Mouse (Mus musculus) cerebellum, adult 2 months (tissue): ENCODE data around the gene Gstm1. TPM values are rescaled to one million over a fixed set of nuclear protein-coding genes. Genes with fewer than 3 reads are reported as not detected.
"Not testable (repeated sequence)": the region's sequence is repeated elsewhere in the genome, so short reads cannot be mapped to it uniquely, and the experiment has no call there.

Experiments used
- DNase-seq, 2 experiments: peaks; one replicate each; pipeline ENCODE4 v3.0.0; 2021
- H3K27ac ChIP-seq: fragments of 200-500 bp; 2 replicates; pipeline ENCODE4 v1.5.1; 2012; ENCODE audit warnings: low read length, control low read depth, inconsistent platforms; ENCODE audit not compliant: insufficient read depth
- H3K27me3 ChIP-seq: fragments of 200-500 bp; 2 replicates; pipeline ENCODE4 v1.6.1; 2012; ENCODE audit warnings: inconsistent platforms, mild to moderate bottlenecking, low read length, moderate library complexity; ENCODE audit not compliant: control insufficient read depth, insufficient read depth
- H3K4me1 ChIP-seq: fragments of 200-500 bp; 2 replicates; pipeline ENCODE4 v1.6.1; 2011; ENCODE audit warnings: low read length; ENCODE audit not compliant: control insufficient read depth, insufficient read depth
- H3K4me3 ChIP-seq: fragments of 200-500 bp; replicated peaks from 2 replicates; pipeline ENCODE3; 2011; ENCODE audit warnings: mild to moderate bottlenecking, low read depth, low read length, control low read depth; ENCODE audit not compliant: insufficient read depth
- CTCF ChIP-seq: fragments of 200-500 bp; IDR thresholded peaks from 2 replicates; pipeline ENCODE4 v1.5.1; 2011; ENCODE audit warnings: low read depth, mild to moderate bottlenecking, control low read depth, low read length, moderate library complexity, borderline replicate concordance; ENCODE audit not compliant: insufficient read depth
- POLR2A ChIP-seq: fragments of 200-500 bp; IDR thresholded peaks from 2 replicates; pipeline ENCODE4 v1.6.1; 2011; ENCODE audit warnings: low read length, control low read depth, borderline replicate concordance; ENCODE audit not compliant: insufficient read depth
- WGBS: fragments of 180-500 bp; shearing (Covaris S2); methylation state at CpG from one replicate; pipeline ENCODE4 v1.1.7; 2018; 5-methylcytosine and 5-hydroxymethylcytosine counted together
- polyA plus RNA-seq: library from polyadenylated mRNA; depleted of rRNA; stranded (reverse); fragments of >200 nt; gene quantifications from 2 replicates; pipeline ENCODE4 v1.2.3, GENCODE M21; 2012

The Gstm1 gene
- polyA plus RNA-seq, 1 experiment = 323 TPM

GRCm38 (mm10) chr3:108011558-108011957 lies 6.2 kb downstream of the Gstm1 start:
- DNase-seq = peak in 1 of 2 experiments; percentile 13
- Histone ChIP-seq H3K27ac (no peak overlapping the region), H3K27me3 (no peaks in the 10 kb centered on the region), H3K4me1 (no peaks in the 10 kb centered on the region), H3K4me3 (no peak overlapping the region)
- 5% methylated on average over 3 of the region's 3 CpGs for WGBS
- no peak for TF ChIP-seq CTCF
- TF ChIP-seq POLR2A = no peak

- Histone ChIP-seq H3K27me3 (no peaks in the 10 kb centered on the region), H3K4me1 (no peaks in the 10 kb centered on the region), H3K4me3 (no peak overlapping the region), H3K27ac (no peak overlapping the region)
- DNase-seq = peak in 1 of 2 experiments; percentile 12
- TF ChIP-seq POLR2A (no peak), CTCF (no peak)
- WGBS = 32% methylated on average over 2 of the region's 2 CpGs
Observed at GRCm38 (mm10) chr3:108010286-108010685, 7.5 kb downstream of the Gstm1 start.

- no peak overlapping the region for H3K4me3 ChIP-seq
- DNase-seq = no peak
- H3K27me3 ChIP-seq = no peaks in the 10 kb centered on the region
- 62% methylated on average over 8 of the region's 8 CpGs for WGBS
- no peak for TF ChIP-seq CTCF
- no peak for TF ChIP-seq POLR2A
- H3K27ac ChIP-seq = no peak overlapping the region
- no peaks in the 10 kb centered on the region for H3K4me1 ChIP-seq
Observed at GRCm38 (mm10) chr3:108002021-108002420, 15.8 kb downstream of the Gstm1 start.

- TF ChIP-seq POLR2A = no peak
- TF ChIP-seq CTCF = no peak
Observed at GRCm38 (mm10) chr3:107999491-107999890, 18.3 kb downstream of the Gstm1 start.

GRCm38 (mm10) chr3:107998591-107998990 lies 19.2 kb downstream of the Gstm1 start:
- DNase-seq = no peak
- Histone ChIP-seq H3K4me1 (no peaks in the 10 kb centered on the region), H3K27me3 (no peaks in the 10 kb centered on the region), H3K4me3 (no peak overlapping the region), H3K27ac (no peak overlapping the region)
- WGBS = 76% methylated on average over 3 of the region's 3 CpGs
- no peak for TF ChIP-seq POLR2A
- TF ChIP-seq CTCF = no peak

More at GRCm38 (mm10) chr3:107999491-107999890, 18.3 kb downstream of the Gstm1 start:
- no peaks in the 10 kb centered on the region for H3K4me1 ChIP-seq
- no peak overlapping the region for H3K4me3 ChIP-seq
- 71% methylated on average over 3 of the region's 3 CpGs for WGBS
- no peak overlapping the region for H3K27ac ChIP-seq
- no peak for DNase-seq
- no peaks in the 10 kb centered on the region for H3K27me3 ChIP-seq

- no peak for TF ChIP-seq CTCF
- TF ChIP-seq POLR2A = no peak
Observed at GRCm38 (mm10) chr3:107996576-107996975, 21.2 kb downstream of the Gstm1 start.

GRCm38 (mm10) chr3:107995974-107996373 lies 21.8 kb downstream of the Gstm1 start:
- H3K4me1 ChIP-seq, H3K27me3 ChIP-seq, DNase-seq, H3K4me3 ChIP-seq, H3K27ac ChIP-seq: not testable (repeated sequence)
- 78% methylated on average over 2 of the region's 2 CpGs for WGBS

More at GRCm38 (mm10) chr3:107996576-107996975, 21.2 kb downstream of the Gstm1 start:
- H3K27me3 ChIP-seq = no peaks in the 10 kb centered on the region
- H3K4me1 ChIP-seq = no peaks in the 10 kb centered on the region
- H3K27ac ChIP-seq = no peak overlapping the region
- H3K4me3 ChIP-seq = no peak overlapping the region
- WGBS = 85% methylated on average over 4 of the region's 4 CpGs
- DNase-seq = no peak

GRCm38 (mm10) chr3:107986041-107986562 lies 31.7 kb downstream of the Gstm1 start, which contains the start of gene Gstm2:
Gene Gstm2, minus strand, starts transcription at chr3:107986453.
- WGBS = 50% methylated on average over 8 of the region's 8 CpGs
- DNase-seq = no peak

GRCm38 (mm10) chr3:107985141-107985540 lies 32.6 kb downstream of the Gstm1 start:
- 97% methylated on average over 2 of the region's 2 CpGs for WGBS
- not testable (repeated sequence) for DNase-seq

More at GRCm38 (mm10) chr3:107986041-107986562, 31.7 kb downstream of the Gstm1 start, which contains the start of gene Gstm2:
- Histone ChIP-seq H3K27ac (no peak within 1 kb of the TSS), H3K4me3 (no peak within 1 kb of the TSS), H3K4me1 (no peaks in the 10 kb centered on the region), H3K27me3 (no peaks in the 10 kb centered on the region)
- no peak for TF ChIP-seq POLR2A
- TF ChIP-seq CTCF = no peak

More at GRCm38 (mm10) chr3:107985141-107985540, 32.6 kb downstream of the Gstm1 start:
- H3K4me3 ChIP-seq, H3K4me1 ChIP-seq, H3K27ac ChIP-seq, H3K27me3 ChIP-seq: not testable (repeated sequence)
